Mouse (Mus musculus) G1E-ER4 (cell line): ENCODE results near the gene Fbxw5. TPM values are rescaled to one million over a fixed set of nuclear protein-coding genes. Genes with fewer than 3 reads are reported as not detected.

Source experiments
- GATA1 ChIP-seq: IDR thresholded peaks from one replicate; pipeline ENCODE4 v1.8.0; 2012; ENCODE audit warnings: low read length, inconsistent platforms
- polyA plus RNA-seq: library from polyadenylated mRNA; stranded (reverse); fragments of >175 nt; gene quantifications from 2 replicates; pipeline ENCODE4 v1.2.3, GENCODE M21; 2012

Gene Fbxw5
- polyA plus RNA-seq, 1 experiment, result 25.8 TPM

GRCm38 (mm10) chr2:25468962-25469915 is 31.3 kb upstream of the Fbxw5 start:
- no peak for TF ChIP-seq GATA1

DNA sequence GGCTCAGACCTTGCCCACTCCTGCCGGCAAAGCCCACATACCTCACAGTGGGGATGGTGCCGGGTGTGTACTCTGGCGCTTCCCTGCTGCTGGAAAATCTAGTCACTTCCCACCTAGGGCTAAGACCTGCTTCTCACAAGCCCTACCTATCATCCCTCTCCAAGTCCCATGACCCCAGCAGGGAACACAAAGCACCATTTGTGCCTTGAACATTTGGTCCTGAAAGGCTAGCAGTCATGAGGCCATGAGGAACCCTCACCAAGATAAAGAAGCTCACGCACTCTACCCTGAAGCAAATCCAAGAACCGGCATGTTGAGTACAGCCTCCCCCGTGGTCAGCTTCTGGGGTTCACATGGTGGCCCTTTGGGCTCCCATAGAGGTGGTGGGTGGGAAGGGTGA is 30.6 kb upstream of the Fbxw5 start, which contains the start of gene Ptgds:
Ptgds (minus strand) TSS at position 78 of the 400 bp plus-strand sequence.
- TF ChIP-seq GATA1, result no peak

DNA sequence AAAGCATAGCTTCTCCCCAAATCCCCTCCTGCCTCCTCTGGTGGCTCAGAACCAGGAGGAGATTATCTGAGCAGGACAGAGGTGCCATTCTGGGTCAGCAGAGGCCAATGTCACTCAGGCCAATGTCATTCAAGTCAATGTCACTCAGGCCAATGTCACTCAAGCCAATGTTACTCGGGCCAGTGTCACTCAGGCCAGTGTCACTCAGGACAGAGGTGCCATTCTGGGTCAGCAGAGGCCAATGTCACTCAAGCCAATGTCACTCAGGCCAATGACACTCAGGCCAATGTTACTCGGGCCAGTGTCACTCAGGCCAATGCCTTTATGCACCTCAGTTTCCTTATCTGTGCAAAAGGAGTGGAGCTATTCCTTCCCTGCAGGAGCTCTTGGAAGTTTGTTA is 28.0 kb upstream of the Fbxw5 start:
- no peak for TF ChIP-seq GATA1

- TF ChIP-seq GATA1, result no peak
Observed at GRCm38 (mm10) chr2:25477541-25477940, 23.0 kb upstream of the Fbxw5 start.

DNA sequence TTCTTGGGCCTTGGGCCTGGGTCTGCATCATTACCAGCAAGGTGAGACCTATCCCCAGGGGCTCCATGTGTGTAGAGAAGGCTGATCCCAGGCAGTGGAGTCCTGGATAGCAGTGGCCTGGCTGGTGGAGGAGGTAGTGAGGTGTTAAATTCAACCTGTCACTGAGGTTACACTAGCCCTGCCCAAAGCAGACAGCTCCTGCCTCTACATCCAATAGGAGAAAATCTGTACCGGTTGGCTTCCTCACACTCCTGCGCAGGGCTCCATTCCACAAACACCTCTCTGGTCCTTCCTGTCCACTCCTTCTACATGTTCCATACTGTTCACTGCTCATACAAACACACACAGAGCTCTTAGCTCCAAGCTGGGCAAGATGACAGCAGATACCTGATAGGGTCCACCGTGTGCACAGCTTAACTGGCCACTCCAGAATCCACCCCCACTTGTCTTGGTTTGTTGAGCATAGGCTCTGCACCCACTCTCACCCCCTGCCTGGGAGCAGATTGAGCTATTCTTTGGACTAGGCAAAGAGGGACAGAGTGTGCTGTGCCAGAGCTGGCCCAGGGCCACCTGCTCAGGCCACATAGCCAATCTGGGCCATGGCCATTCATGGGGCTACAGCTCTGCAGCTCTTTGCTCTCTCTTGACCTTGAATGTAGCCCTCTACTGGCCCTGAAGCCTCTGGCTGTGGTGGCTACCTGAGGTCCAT is 22.4 kb upstream of the Fbxw5 start:
- TF ChIP-seq GATA1, result no peak

- TF ChIP-seq GATA1, result no peak
Observed at GRCm38 (mm10) chr2:25479551-25480311, 20.8 kb upstream of the Fbxw5 start.

DNA sequence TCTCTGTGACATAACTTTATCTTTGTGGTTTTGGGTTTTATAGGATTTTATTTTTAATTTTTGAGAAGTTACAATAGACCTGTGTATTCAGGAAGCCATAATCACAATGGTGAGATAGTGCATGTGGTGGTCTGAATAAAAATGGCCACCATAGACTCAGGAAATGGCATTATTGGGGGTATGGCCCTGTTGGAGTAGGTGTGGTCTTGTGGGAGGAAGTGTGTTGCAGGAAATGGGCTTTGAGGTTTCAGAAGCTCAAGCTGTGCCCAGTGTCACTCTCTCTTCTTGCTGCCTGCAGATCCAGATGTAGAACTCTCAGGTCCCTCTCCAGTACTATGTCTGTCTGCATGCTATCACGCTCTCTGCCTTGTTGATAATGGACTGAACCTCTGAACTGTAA is 20.0 kb upstream of the Fbxw5 start:
- TF ChIP-seq GATA1, result no peak

DNA sequence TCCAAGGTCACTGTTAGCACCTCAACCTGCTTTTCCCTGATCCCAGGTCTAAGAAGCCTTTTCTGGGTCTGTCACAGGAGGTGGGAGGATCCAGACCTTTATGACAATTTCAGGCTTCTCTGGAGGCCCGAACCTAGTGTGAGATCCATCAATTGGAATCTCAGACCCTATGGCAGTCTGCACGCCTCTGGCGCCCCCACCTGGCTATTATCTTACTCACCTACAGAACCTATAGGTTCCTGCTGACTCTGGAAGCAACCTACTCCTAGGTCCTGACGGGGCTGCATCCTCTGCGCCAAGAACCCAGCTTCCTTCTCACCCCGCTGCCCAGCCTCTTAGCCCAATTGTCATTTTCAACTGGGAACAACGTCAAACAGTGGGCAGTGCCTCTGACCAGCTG is 17.6 kb upstream of the Fbxw5 start:
- TF ChIP-seq GATA1, result no peak

DNA sequence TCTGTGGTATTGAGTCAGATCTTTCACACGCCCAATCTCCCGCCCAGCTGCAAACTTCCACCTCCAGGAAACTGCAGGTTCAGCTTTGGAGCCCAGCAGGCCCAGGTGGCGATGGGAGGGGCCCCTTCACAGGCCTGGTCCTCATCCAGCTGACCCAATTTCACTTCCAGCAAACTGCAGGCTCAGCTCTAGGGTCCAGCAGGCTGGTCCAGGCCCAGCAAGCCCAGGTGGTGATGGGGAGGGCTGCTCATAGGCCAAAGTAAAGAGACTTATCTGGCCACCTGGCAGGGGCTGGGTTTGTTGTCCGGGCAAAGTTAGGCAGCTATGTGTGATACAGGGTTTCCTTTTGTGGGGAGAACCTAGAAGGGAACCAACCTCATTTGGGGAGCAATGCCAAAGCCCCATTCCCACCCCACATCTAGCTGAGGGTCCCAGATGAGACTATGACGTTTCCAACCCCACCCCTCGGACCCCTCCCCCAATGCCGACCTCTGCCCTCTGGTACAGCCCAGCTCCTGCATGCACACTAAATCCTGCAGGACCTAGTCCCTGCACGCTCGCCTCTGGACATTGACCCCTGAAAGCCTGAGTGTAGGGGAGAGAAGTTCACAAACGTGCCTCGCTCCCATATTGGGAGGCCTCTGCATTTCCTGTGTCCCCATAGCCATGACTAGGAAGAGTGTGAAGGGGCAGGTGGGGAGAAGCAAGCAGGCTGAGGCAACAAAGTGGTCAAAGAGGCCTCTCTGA is 15.5 kb upstream of the Fbxw5 start:
- no peak for TF ChIP-seq GATA1

- no peak for TF ChIP-seq GATA1
Observed at GRCm38 (mm10) chr2:25487965-25488670, 12.4 kb upstream of the Fbxw5 start.

DNA sequence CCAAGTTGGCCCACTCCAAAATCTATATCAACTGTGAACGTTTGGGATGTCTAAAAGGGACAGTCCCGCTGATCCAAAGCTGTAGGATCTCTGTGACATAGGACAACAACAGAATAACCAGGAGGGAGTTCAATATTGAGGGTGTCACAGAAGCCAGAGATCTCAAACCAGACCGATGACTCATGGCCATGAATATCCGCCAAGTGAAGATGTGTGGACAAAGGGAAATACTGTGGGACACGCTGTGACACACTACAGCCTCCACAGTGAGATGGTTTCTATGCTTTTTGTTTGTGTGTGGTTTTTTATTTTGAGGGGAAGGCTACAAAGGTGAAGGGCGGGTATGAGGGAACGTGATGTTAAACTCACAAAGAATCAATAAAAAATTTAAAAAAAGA is 11.9 kb upstream of the Fbxw5 start:
- no peak for TF ChIP-seq GATA1

DNA sequence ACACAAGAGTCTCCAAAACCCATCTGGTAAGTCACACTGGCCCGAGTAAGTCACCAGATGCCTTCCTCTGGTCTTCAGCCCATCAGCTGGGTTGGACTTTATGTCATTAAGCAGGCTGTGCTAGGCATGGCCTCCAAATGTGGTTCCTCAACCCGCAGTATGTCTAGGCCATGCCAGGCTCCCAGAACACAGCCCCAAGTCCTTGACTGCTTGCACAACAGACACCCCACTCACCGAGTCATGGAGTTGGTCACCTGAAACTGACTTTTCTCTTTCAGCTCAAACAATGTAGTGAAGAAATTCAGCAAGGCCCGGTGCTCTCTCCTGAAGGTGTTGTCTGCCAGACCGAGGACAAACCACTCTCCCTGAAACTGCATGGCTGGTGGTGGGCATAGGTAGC is 7.6 kb upstream of the Fbxw5 start:
- TF ChIP-seq GATA1, result no peak

- no peak for TF ChIP-seq GATA1
Observed at GRCm38 (mm10) chr2:25493476-25493961, 7.0 kb upstream of the Fbxw5 start, which contains the start of gene Lcn12. Lcn12 (minus strand) TSS chr2:25493911.

DNA sequence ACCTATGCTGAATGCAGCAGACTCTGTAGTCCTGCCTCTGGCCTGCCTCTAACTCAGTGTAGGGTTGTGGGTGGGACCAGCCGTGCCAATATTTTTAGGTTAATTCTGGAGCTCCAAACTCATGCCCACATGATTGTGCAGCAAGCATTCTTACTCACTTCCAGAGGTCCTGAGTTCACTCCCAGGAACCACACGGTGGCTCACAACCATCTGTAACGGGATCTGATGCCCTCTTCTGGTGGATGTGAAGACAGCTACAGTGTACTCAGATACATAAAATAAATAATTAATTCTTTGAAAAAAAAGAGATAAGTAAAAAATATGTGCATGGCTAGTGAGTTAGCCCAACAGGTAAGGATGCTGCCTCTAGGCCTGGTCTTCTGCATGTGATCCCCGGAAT is 4.1 kb upstream of the Fbxw5 start:
- no peak for TF ChIP-seq GATA1
